Mouse (Mus musculus): ENCODE measurements around the gene Gldn.

Gldn gene

GRCm38 (mm10) chr9:54336532-54337144 lies 50.4 kb downstream of the Gldn start:
- in situ Hi-C loops (cut with MboI; ENCODE audit: low pct_unique_long_range_greater_than_20kb in 1 of 2, low sequenced_read_pairs in 2 of 2, unreplicated experiment in 1 of 2): loop anchor here in 1 of 2 experiments (10.0 kb wide), 1 partner anchor 142 kb away; no protein-coding TSS in a partner anchor

GRCm38 (mm10) chr9:54342026-54342425 lies 55.7 kb downstream of the Gldn start:
- in situ Hi-C loops (cut with MboI; ENCODE audit: low pct_unique_long_range_greater_than_20kb in 1 of 2, low sequenced_read_pairs in 2 of 2, unreplicated experiment in 1 of 2): no loop called here

GRCm38 (mm10) chr9:54356756-54357155 lies 70.5 kb downstream of the Gldn start:
- in situ Hi-C loops (cut with MboI; ENCODE audit: low pct_unique_long_range_greater_than_20kb in 1 of 2, low sequenced_read_pairs in 2 of 2, unreplicated experiment in 1 of 2): no loop called here
